Mouse (Mus musculus): ENCODE results near the gene Ctnna3.

- no peak for TF ChIP-seq CTCF (IDR thresholded peaks at IDR 0.05; ENCODE audit: low read depth, low read length)
- no peak for TF ChIP-seq GATA1 (IDR thresholded peaks at IDR 0.05; ENCODE audit: borderline replicate concordance, low read length)
- no peak for TF ChIP-seq TAL1 (conservative IDR thresholded peaks at IDR 0.05; ENCODE audit: low read depth, low read length)
- TF ChIP-seq POLR2AphosphoS5 (IDR thresholded peaks at IDR 0.05; ENCODE audit: insufficient replicate concordance, low read depth, low read length) = no peak
Measured at GRCm38 (mm10) chr10:63947266-63947665, 517.4 kb downstream of the Ctnna3 start.

All from G1E (cell line).